In the genomic region with DNA sequence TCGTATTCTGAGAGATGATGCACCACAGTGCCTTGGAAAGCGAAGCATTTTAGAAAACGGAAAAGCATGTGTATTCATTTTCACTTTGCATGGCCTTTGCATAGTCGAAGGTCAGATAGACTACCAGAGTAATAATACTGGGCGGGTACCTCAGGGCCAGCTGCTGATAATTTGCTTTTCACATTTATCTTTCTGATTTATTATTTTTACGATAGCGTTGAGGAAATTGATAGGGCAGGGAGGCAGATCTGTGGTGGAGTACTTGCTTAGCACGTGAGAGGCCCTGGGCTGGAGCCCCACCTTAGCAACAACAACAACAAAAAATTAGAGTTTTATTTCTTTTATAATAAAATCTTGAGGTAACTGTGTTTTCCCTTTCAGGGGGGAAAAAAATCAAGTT, we compare ENCODE assay signal across 23 mouse cellular contexts. TPM values are rescaled to one million over a fixed set of nuclear protein-coding genes. Genes with fewer than 3 reads are reported as not detected.
DNase-seq lines count a peak whose midpoint lies in the region; ATAC-seq and TF ChIP-seq lines count a peak whose summit lies in the region.
"Had no signal": no experiment of that assay in that cellular context is flagged by ENCODE, and none has a peak within 500 bp of the region (broad histone marks: within the 10 kb centered on the region; RNA-seq: fewer than 3 reads in every experiment).

No protein-coding gene starts in this region.

- H3K9ac ChIP-seq in kidney, embryonic 16.5 days (replicated peaks; ENCODE audit: low read length) = no peak overlapping the region
- no peak overlapping the region for H3K9ac ChIP-seq in intestine, embryonic 14.5 days (ENCODE audit: low read length)
- H3K9ac ChIP-seq: forebrain, postnatal 0 days; heart, embryonic 15.5 days; liver, embryonic 14.5 days had no signal

- peak overlapping the region; percentile 86 for H3K27ac ChIP-seq in kidney, embryonic 16.5 days (ENCODE audit: low read length)
- H3K27ac ChIP-seq in intestine, embryonic 14.5 days (ENCODE audit: low read depth) = peak overlapping the region; percentile 43
- H3K27ac ChIP-seq in small intestine, adult 2 months (ENCODE audit: insufficient read depth, low read depth, low read length) = peak overlapping the region; percentile 84
- H3K27ac ChIP-seq in cerebellum, adult 2 months (ENCODE audit: insufficient read depth, low read length) = no peak overlapping the region
- H3K27ac ChIP-seq: embryonic facial prominence, embryonic 10.5 days; heart, adult 2 months; heart, embryonic 15.5 days; layer of hippocampus, adult 2 months; liver, embryonic 14.5 days; midbrain, embryonic 10.5 days had no signal

- no peaks in the 10 kb centered on the region for H3K27me3 ChIP-seq in kidney, embryonic 16.5 days (ENCODE audit: insufficient read depth, low read length)
- peaks cover 20% of the 10 kb centered on the region for H3K27me3 ChIP-seq in G1E (ENCODE audit: insufficient read depth, low read length)
- no peaks in the 10 kb centered on the region for H3K27me3 ChIP-seq in intestine, embryonic 14.5 days (replicated peaks; ENCODE audit: control insufficient read depth, insufficient read depth, low read length)
- no peaks in the 10 kb centered on the region for H3K27me3 ChIP-seq in small intestine, adult 2 months (ENCODE audit: control insufficient read depth, insufficient read depth, low read length)
- H3K27me3 ChIP-seq in cerebellum, adult 2 months (ENCODE audit: control insufficient read depth, insufficient read depth, low read length) = no peaks in the 10 kb centered on the region
- H3K27me3 ChIP-seq: heart, embryonic 15.5 days had no signal

- peaks cover 45% of the 10 kb centered on the region for H3K4me1 ChIP-seq in kidney, embryonic 16.5 days (ENCODE audit: insufficient read depth, low read length)
- H3K4me1 ChIP-seq in G1E (ENCODE audit: insufficient read depth, low read depth, low read length) = peaks cover 62% of the 10 kb centered on the region
- peaks cover 11% of the 10 kb centered on the region for H3K4me1 ChIP-seq in intestine, embryonic 14.5 days (replicated peaks; ENCODE audit: control insufficient read depth, insufficient read depth, low read length)
- peaks cover 22% of the 10 kb centered on the region for H3K4me1 ChIP-seq in small intestine, adult 2 months (ENCODE audit: control insufficient read depth, insufficient read depth, insufficient read length, low read length)
- no peaks in the 10 kb centered on the region for H3K4me1 ChIP-seq in cerebellum, adult 2 months (ENCODE audit: control insufficient read depth, insufficient read depth, low read length)
- H3K4me1 ChIP-seq: midbrain, embryonic 10.5 days had no signal

- no peak for ATAC-seq in kidney, embryonic 16.5 days (ENCODE audit: low FRiP score, low TSS enrichment)
- peak; percentile 72 for ATAC-seq in G1E (ENCODE audit: extremely low read depth, insufficient number of reproducible peaks, low FRiP score, poor library complexity, severe bottlenecking)
- peak; percentile 22 for ATAC-seq in intestine, embryonic 14.5 days (replicated peaks; ENCODE audit: low FRiP score, low TSS enrichment, low read depth)
- ATAC-seq: forebrain, postnatal 0 days; hindbrain, embryonic 16.5 days; midbrain, embryonic 16.5 days had no signal

- no peak for TF ChIP-seq POLR2A in small intestine, adult 2 months (IDR thresholded peaks at IDR 0.05; ENCODE audit: low read depth, low read length)
- no peak for TF ChIP-seq POLR2A in cerebellum, adult 2 months (IDR thresholded peaks at IDR 0.05; ENCODE audit: borderline replicate concordance, insufficient read depth, low read length)

- TF ChIP-seq CTCF in G1E (IDR thresholded peaks at IDR 0.05; ENCODE audit: low read depth, low read length) = no peak
- TF ChIP-seq CTCF in small intestine, adult 2 months (IDR thresholded peaks at IDR 0.05; ENCODE audit: extremely low read depth, insufficient read length, insufficient replicate concordance, low read depth, low read length) = no peak
- TF ChIP-seq CTCF in cerebellum, adult 2 months (IDR thresholded peaks at IDR 0.05; ENCODE audit: borderline replicate concordance, insufficient read depth, low read depth, low read length) = no peak

- no peaks in the 10 kb centered on the region for H3K9me3 ChIP-seq in kidney, embryonic 16.5 days (ENCODE audit: low read length)
- no peaks in the 10 kb centered on the region for H3K9me3 ChIP-seq in G1E (replicated peaks)
- no peaks in the 10 kb centered on the region for H3K9me3 ChIP-seq in intestine, embryonic 14.5 days (ENCODE audit: control insufficient read depth, low read length)
- H3K9me3 ChIP-seq: embryonic facial prominence, embryonic 10.5 days; heart, embryonic 15.5 days; midbrain, embryonic 10.5 days had no signal

- no peak for DNase-seq in kidney, postnatal 36 days
- DNase-seq in G1E (ENCODE audit: low spot score) (peak; percentile 22), adipocyte (ENCODE audit: low spot score) (no peak)
- DNase-seq in intestine, embryonic 14.5 days (ENCODE audit: low spot score) = no peak
- DNase-seq in cerebellum, adult 2 months = no peak
- DNase-seq in heart, postnatal 14 days = no peak
- DNase-seq: adrenal gland, postnatal 25 days; cerebellum, postnatal 10 days; forebrain, postnatal 0 days; gastrocnemius, postnatal 14 days; heart, adult 2 months; layer of hippocampus, postnatal 36 days had no signal

- no peaks in the 10 kb centered on the region for H3K36me3 ChIP-seq in kidney, embryonic 16.5 days (ENCODE audit: insufficient read depth, low read length)
- peaks cover under 1% of the 10 kb centered on the region for H3K36me3 ChIP-seq in G1E (replicated peaks)
- H3K36me3 ChIP-seq in intestine, embryonic 14.5 days (ENCODE audit: control insufficient read depth, insufficient read depth, low read length) = no peaks in the 10 kb centered on the region
- peaks cover 57% of the 10 kb centered on the region for H3K36me3 ChIP-seq in small intestine, adult 2 months (ENCODE audit: control insufficient read depth, insufficient read depth, low read length)
- H3K36me3 ChIP-seq: embryonic facial prominence, embryonic 10.5 days; heart, embryonic 15.5 days; midbrain, embryonic 10.5 days had no signal

- WGBS in kidney, embryonic 16.5 days = 40% methylated on average over 8 of the region's 8 CpGs
- 59% methylated on average over 8 of the region's 8 CpGs for WGBS in intestine, embryonic 14.5 days
- WGBS in small intestine, adult 2 months = 14% methylated on average over 8 of the region's 8 CpGs
- WGBS in cerebellum, adult 2 months = 88% methylated on average over 8 of the region's 8 CpGs

- intact Hi-C loops in heart, postnatal 14 days (cut with DNase I) = no loop called here

- H3K4me3 ChIP-seq in kidney, embryonic 16.5 days (ENCODE audit: low read length) = no peak overlapping the region
- peak overlapping the region; percentile 46; the same call in 1 of the 2 replicates for H3K4me3 ChIP-seq in G1E (ENCODE audit: low read depth, low read length)
- no peak overlapping the region for H3K4me3 ChIP-seq in intestine, embryonic 14.5 days (ENCODE audit: low read depth, low read length)
- peak overlapping the region; percentile 51; the same call in 1 of the 2 replicates for H3K4me3 ChIP-seq in small intestine, adult 2 months (ENCODE audit: low read depth, low read length)
- H3K4me3 ChIP-seq in cerebellum, adult 2 months (replicated peaks; ENCODE audit: insufficient read depth, low read depth, low read length) = no peak overlapping the region
- H3K4me3 ChIP-seq: embryonic facial prominence, embryonic 10.5 days; heart, adult 2 months; heart, embryonic 15.5 days; layer of hippocampus, adult 2 months; midbrain, embryonic 10.5 days; myocyte had no signal

- H3K4me2 ChIP-seq in kidney, embryonic 16.5 days (replicated peaks; ENCODE audit: low read depth, low read length) = peak overlapping the region; percentile 34; the same call in 1 of the 2 replicates
- H3K4me2 ChIP-seq in intestine, embryonic 14.5 days (ENCODE audit: low read length) = peak overlapping the region; percentile 36
- H3K4me2 ChIP-seq: heart, embryonic 15.5 days had no signal

RNA-seq across cellular contexts. Expression of a gene that starts 3.9 kb away (rescaled TPM):
- 87.7 and 91.5 TPM in 2 replicates for polyA plus RNA-seq in kidney, embryonic 16.5 days (2015; fragmentation: Nextera tagmentation; extraction: Ambion mirVana)
- total RNA-seq in G1E (2014; fragmentation: Nextera tagmentation) (3.6 and 8.9 TPM in 2 replicates), G1E (2017) (2.7 and 5.9 TPM in 2 replicates)
- polyA plus RNA-seq in G1E (2012) = 0.36 and 0.56 TPM in 2 replicates
- 256 and 280 TPM in 2 replicates for polyA plus RNA-seq in intestine, embryonic 14.5 days (2014; fragmentation: Nextera tagmentation; extraction: Ambion mirVana)
- polyA plus RNA-seq in small intestine, adult 2 months (2012; rRNA removed) = 1,430 and 1,806 TPM in 2 replicates
- 0.72 and 0.74 TPM in 2 replicates for polyA plus RNA-seq in cerebellum, adult 2 months (2012; rRNA removed)
- 1 to 10 TPM; 1.5 to 2.4 TPM for total RNA-seq in heart, postnatal 14 days (2021)
- total RNA-seq: layer of hippocampus, adult 2 months; layer of hippocampus, postnatal 36 days; left cerebral cortex, postnatal 10 days had no signal

RNA-seq across cellular contexts. Expression of a gene that starts 50.1 kb away (rescaled TPM):
- polyA plus RNA-seq in kidney, embryonic 16.5 days (2015; fragmentation: Nextera tagmentation; extraction: Ambion mirVana) = 191 and 193 TPM in 2 replicates
- 76.7 and 84.4 TPM in 2 replicates for total RNA-seq in G1E (2014; fragmentation: Nextera tagmentation)
- 120 and 129 TPM in 2 replicates for total RNA-seq in G1E (2017)
- 4.9 and 11.9 TPM in 2 replicates for polyA plus RNA-seq in G1E (2012)
- polyA plus RNA-seq in intestine, embryonic 14.5 days (2014; fragmentation: Nextera tagmentation; extraction: Ambion mirVana) = 183 and 189 TPM in 2 replicates
- polyA plus RNA-seq in small intestine, adult 2 months (2012; rRNA removed) = 7.3 and 14.0 TPM in 2 replicates
- 86.3 and 87.4 TPM in 2 replicates for polyA plus RNA-seq in cerebellum, adult 2 months (2012; rRNA removed)
- 10 to 100 TPM; 73.4 to 77.0 TPM for total RNA-seq in heart, postnatal 14 days (2021)

Comparison
In these comparisons a context has a peak if more than half of its experiments do, and no peak if none do; other contexts are left out.
1. H3K4me3 ChIP-seq: peak in G1E (single experiment) and small intestine, adult 2 months (single experiment); none in kidney, embryonic 16.5 days (single experiment), intestine, embryonic 14.5 days (single experiment) and cerebellum, adult 2 months (single experiment).
2. RNA of a gene that starts 3.9 kb away (polyA plus RNA-seq): 1,430 to 1,806 TPM in small intestine, adult 2 months, 256 to 280 TPM in intestine, embryonic 14.5 days and 87.7 to 91.5 TPM in kidney, embryonic 16.5 days; 0.72 to 0.74 TPM in cerebellum, adult 2 months and 0.36 to 0.56 TPM in G1E; every median in the first group is over 10 times any median in the second.